Mouse (Mus musculus) thymus, postnatal 14 days (tissue): ENCODE measurements around the gene Gm36245.
"Not testable (repeated sequence)": the region's sequence is repeated elsewhere in the genome, so short reads cannot be mapped to it uniquely, and the experiment has no call there.

Experiments used
- DNase-seq: peaks from one replicate; pipeline ENCODE4 v3.0.0; 2021

The Gm36245 gene

GRCm38 (mm10) chr15:77598958-77599357 is at the start of gene Gm36245:
Gene Gm36245 (plus strand): TSS chr15:77599258.
- no peak for DNase-seq

GRCm38 (mm10) chr15:77561792-77562191 is 37.3 kb upstream of the Gm36245 start, which contains the start of gene 1700025B11Rik:
Gene 1700025B11Rik (minus strand): TSS chr15:77561892.
- DNase-seq, result no peak

- DNase-seq, result no peak
Measured at GRCm38 (mm10) chr15:77563219-77563618, 35.8 kb upstream of the Gm36245 start.

GRCm38 (mm10) chr15:77578801-77579200 is 20.3 kb upstream of the Gm36245 start:
- DNase-seq, result no peak

- DNase-seq, result no peak
Measured at GRCm38 (mm10) chr15:77579311-77579710, 19.7 kb upstream of the Gm36245 start.

- DNase-seq, result no peak
Measured at GRCm38 (mm10) chr15:77581681-77582080, 17.4 kb upstream of the Gm36245 start.

GRCm38 (mm10) chr15:77587026-77587425 is 12.0 kb upstream of the Gm36245 start:
- no peak for DNase-seq

GRCm38 (mm10) chr15:77588981-77589380 is 10.1 kb upstream of the Gm36245 start:
- no peak for DNase-seq

- no peak for DNase-seq
Measured at GRCm38 (mm10) chr15:77590881-77591280, 8.2 kb upstream of the Gm36245 start.

GRCm38 (mm10) chr15:77593557-77593956 is 5.5 kb upstream of the Gm36245 start:
- DNase-seq, result no peak

- DNase-seq, result no peak
Measured at GRCm38 (mm10) chr15:77595961-77596360, 3.1 kb upstream of the Gm36245 start, which contains the start of gene Apol10b. Gene Apol10b (minus strand): TSS chr15:77596125.

GRCm38 (mm10) chr15:77598429-77598828 is 629 bp upstream of the Gm36245 start:
- no peak for DNase-seq

- no peak for DNase-seq
Measured at GRCm38 (mm10) chr15:77606069-77606468, 7.0 kb downstream of the Gm36245 start.

- DNase-seq, result no peak
Measured at GRCm38 (mm10) chr15:77624710-77625109, 25.7 kb downstream of the Gm36245 start.

- DNase-seq, result not testable (repeated sequence)
Measured at GRCm38 (mm10) chr15:77626471-77626870, 27.4 kb downstream of the Gm36245 start.

GRCm38 (mm10) chr15:77628647-77629046 is 29.6 kb downstream of the Gm36245 start:
- not testable (repeated sequence) for DNase-seq

- not testable (repeated sequence) for DNase-seq
Measured at GRCm38 (mm10) chr15:77629822-77630221, 30.8 kb downstream of the Gm36245 start.

GRCm38 (mm10) chr15:77643176-77643575 is 44.1 kb downstream of the Gm36245 start, which contains the start of gene Apol11b:
Gene Apol11b (minus strand): TSS chr15:77643286.
- DNase-seq, result not testable (repeated sequence)

GRCm38 (mm10) chr15:77651143-77651542 is 52.1 kb downstream of the Gm36245 start:
- not testable (repeated sequence) for DNase-seq
